Mouse (Mus musculus) CD4-positive, CD25-positive, alpha-beta regulatory T cell, adult 4 months (primary cell): ENCODE results near the gene Pard3. TPM values are rescaled to one million over a fixed set of nuclear protein-coding genes. Genes with fewer than 3 reads are reported as not detected.

Experiments
- ATAC-seq: one replicate; pipeline ENCODE4 v1.8.0; 2017
- polyA plus RNA-seq, 2 experiments: library from polyadenylated mRNA; unstranded; fragments of 100-300 nt; shearing (Covaris generic); gene quantifications; one replicate each; pipeline ENCODE4 v1.2.1; 2017

Gene Pard3
- polyA plus RNA-seq, 2 experiments from 2014 or later: 0.75 TPM; not detected in 1

DNA sequence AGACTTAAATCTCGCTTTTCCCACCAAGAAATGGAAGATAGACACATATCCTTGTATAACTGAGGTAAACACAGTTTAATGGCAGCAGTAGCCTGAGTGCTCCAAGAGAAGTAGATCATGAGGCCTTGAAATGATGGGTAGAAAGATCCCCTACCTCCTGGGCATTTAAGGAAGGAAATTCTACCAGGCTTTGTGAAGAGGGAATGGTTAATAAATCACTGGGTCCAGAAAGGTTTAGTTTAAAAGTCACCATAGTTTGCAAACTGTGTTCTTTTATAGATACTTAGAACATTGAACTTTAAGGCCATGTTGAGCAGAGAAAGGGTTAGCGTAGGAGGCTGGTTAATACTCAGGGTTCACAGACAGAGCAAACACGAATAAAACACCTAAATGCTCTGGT lies 187.8 kb downstream of the Pard3 start:
- no peak for ATAC-seq

DNA sequence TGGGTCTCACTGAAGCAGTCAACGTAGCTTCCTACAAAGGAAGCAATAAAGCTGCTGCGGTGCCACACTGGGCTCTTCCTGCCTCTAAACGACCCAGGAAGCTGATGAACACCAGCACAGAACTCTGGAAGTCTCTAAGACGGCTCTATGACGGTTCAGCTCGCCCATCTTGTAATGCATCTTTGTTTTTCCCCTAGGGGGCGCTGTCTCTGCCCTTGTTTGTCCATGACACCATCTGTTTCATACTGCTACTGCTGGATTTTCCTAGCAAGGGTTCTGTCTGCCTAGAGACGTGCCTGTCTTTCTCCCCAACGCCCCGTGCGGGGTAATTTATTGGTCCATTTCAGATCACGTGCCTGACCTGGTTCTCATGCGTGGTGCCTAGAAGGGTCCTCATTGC lies 188.3 kb downstream of the Pard3 start:
- no peak for ATAC-seq

DNA sequence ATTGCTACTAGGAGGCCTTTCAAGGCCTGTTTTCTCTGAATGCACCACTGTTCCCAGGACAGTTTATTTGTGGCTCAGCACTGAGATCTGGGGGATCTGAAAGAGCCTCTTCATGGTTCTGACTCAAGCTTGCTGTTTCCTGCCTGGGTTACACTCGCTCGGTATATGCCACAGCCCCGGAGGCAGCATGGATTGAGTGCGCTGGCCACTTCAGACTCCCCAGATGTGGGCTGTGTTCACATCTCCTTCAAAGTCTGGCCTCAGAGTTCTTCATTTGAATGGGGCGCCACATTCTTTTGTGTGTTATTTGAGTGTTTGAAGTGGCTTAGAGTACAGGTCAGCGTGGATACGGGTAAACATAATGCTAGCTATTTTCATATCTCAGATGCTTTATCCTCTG lies 190.9 kb downstream of the Pard3 start:
- ATAC-seq: no peak

DNA sequence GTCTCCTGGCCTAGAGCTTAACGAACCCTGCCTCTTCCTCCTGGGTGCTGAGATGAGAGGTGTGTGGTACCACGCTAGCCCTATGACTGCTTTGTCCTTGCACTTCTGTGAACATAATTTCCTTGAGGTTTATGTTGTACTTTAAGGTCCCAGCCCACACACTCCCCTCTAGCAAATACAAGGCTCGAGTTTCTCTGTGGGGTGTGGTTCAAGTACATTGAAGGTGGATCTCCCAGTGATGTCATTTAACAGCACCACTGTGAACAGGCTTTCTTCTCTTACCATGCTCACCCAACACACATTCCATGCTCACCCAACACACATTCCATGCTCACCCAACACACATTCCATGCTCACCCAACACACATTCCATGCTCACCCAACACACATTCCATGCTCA lies 193.4 kb downstream of the Pard3 start:
- no peak for ATAC-seq

DNA sequence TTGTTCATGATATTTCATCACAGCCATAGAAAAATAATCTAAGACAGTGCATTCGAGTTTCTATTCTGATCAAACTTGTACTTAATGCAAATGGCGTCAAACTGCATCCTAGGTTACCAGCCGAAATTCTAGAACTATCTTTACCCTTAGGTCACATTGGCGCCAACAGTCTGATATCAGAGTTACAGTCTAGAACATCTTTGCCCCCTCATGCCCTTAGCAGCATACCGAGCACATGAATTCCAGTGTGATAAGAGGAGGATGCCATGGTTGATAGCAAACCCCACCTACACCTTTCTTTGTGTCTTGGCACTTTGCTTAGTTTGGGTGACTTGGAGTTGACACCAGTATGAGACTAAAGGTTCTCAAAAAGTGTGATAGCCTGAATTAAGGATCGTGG lies 197.4 kb downstream of the Pard3 start:
- ATAC-seq: no peak

DNA sequence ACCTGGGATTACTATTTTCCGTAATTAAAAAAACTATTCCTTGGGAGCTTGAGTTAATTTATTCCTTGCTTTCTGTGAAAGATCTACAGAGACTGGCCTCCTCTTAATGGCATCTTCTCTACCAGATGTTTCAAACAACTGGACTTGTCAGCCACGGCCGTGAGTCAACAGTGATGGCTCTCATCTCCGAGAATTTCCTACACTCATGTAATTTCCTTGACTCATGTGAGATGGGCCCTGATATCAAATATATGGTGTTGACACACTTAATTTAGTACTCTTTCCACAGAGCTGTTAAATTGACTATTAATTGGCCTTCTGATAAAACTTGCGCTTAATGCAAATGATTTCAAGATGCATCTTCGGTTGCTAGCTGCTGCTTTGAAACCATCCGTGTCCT lies 198.3 kb downstream of the Pard3 start:
- no peak for ATAC-seq

DNA sequence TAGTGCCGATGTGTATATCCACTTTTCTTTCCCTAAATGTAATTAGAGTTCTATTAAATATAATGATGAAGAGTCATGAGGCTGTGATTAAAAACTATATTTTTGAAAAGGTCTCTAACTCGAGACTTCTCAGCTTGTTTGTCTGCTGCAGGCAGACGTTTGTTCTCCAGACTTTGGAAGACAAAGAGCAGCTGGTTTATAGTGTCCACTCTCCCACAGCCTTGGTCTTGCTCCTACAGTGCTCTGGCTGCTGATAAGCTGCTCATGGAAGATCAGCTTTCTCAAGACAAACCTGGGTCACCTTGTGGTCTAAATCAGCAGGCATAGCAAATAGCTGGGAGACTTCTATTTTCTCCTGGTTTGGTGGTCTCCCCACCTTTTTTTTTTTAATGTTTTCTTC lies 198.7 kb downstream of the Pard3 start:
- no peak for ATAC-seq

DNA sequence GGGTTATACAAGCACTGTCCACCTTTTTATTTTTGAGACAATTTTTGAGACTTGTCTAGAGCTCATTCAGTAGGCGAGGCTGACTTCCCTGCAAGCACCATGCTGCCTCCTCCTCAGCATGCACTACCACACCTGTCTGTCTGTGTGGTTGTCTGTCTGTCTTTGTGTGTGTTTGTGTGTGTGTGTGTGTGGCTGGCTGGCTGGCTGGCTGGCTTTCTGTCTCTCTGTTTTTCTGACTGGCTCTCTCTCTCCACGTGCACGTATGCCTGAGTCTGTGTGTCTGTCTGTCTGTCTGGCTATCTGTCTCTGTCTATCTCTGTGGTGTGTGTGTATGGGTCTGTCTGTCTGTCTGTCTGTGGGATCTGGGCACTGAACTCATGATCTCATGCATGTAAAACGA lies 199.2 kb downstream of the Pard3 start:
- no peak for ATAC-seq

DNA sequence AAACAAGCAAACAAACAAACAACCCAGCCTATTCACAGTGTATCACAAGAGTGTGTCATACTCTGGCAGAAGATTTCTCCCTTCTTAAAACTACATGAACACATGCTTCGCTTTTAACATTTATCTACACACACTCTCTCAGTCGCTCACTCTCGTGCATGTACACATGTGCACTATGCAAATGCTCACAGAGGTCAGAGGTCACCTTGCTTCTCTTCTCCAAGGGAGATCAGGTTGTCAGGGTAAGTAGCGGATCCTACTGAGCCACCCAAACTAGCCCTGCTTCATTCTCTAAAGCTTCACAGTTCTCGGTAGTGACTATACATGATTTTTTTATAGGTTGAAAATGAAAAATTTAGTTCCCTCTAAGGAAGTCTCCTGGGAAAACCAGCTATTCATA lies 199.8 kb downstream of the Pard3 start:
- no peak for ATAC-seq

DNA sequence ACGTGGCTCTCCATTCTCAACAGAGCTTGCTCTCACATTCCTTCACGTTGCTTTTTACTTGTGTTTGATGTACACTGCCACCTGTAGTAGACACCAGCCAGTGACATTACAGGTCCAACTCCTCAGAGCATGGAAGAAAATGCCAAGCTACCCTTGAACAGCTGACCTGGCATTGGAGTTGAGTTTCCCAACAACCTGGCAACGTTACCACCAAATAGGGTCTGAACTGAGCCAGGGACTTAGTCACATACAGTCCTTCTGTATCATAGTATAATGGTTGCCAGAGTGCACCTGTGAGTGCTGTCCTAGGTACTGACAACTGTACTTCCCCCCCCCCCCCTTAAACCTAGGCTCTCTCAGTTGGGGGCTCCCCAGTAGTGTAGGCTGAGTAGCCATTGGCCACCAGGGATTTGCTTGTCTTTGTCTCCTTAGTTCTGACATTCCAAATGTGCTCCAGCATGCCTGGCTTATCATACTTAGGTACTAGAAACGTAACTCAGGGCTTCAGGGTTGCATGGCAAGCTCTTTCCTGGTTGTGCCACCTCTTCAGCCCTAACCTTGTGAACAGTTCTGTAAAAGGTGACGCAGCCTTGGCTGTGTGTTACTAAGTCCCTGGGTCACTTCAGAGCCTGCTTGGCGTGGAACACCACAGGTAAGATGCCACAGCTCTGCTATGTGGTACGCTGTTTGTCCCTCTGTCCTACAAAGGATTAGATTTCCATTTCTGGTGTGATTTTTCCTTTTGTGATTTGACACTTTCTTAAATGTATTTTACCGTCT lies 201.2 kb downstream of the Pard3 start:
- no peak for ATAC-seq

DNA sequence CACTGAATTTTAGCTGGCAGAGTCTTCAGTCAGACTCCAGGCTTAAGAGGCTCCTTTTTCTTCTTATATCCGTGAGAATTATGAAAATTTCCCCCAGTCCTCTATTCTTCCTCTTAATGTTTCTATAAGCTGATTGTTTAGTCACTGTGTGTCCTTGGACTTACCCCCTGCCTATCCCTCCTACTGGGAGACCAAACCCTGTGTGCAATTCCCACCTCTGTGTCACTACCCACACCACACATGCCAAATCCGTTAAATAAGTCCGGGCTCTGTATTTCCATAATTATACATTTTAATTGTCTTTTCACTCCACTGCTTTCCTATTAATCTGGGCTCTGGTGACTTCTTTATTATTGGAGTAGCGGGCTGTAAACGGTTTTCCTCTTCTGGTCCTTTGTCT lies 203.1 kb downstream of the Pard3 start:
- ATAC-seq: no peak

DNA sequence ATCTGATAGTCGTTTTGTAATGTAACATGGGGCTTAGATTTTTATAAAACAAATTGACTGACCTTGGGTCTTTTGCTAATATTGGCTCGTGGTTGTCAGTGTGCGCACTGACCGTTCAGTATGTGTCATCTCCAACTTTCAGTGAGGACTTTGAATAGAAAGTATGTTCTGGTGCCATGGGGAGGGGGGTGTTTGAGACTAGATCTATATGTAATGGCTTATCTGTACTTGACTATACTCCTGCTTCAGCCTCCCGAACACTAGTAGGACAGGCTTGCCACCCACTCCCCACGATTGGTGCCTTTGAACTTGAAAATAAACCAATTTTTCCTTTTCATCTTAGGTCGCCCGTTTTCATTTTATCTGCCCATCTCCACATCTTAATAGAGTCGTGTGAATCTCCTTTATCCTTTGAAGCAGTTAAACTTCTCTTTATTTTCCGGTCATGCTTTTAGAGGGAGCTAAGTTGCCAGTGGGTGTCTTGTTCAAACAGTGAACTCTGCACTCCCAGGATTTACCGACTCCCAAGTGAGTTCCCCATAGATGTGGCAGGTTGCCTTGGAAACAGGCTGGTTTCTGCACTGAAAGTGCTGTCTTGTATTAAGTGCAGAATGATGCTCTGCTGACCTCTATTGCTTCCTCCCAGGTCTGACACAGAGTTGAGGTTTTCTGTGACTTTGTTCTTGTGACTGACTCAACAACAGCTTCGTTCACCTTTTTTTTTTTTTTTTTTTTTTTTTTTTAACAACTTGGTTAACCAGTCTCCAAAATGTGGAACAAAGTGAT lies 204.7 kb downstream of the Pard3 start:
- ATAC-seq: no peak

DNA sequence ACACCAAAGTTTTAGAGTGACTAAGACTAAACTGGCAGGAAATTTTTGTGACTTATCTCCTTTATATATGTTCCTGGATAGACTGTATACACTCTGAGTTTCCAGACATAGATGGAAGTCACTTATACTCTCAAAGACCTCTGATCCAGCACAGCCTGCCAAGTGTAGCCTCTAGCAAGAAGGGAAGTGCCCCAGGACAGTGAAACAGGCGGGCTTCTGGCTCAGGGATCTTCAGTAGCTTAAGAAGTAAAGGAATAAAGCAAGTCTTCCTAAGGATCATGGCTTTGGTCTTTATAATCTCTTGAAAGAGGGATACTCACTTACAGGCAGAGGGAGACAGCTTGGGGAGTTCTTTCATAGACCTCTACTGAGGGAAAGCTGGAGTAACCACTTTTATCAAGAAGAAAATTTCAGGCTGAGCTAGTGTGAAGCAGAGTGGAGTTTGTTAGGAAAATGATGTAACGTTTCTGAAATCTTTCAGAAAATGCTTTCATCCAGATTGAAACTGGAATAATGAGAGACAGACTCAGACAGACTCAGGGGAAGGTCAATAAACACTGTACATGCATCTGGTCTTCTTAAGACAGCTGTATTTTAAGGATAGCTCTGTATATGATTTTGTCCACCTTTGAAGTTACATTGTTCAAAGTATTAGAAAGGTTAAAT lies 205.5 kb downstream of the Pard3 start:
- no peak for ATAC-seq

DNA sequence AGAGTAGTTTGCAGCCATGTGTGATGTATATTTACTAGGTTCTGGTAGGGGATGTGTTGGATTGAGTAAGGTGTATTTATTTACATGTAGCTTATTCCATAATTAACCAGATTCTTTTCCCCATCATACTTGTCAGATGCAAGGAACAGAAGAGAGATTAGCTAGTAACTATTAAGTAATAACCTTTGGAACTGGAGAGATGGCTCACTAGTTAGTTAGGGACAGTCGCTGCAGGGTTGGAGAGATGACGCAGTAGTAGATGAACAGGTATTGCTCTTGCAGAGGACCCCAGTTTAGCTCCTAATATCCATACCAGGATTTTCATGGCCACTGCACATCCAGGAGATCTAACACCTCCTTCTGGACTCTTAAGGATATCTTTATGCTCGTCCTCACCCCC lies 207.5 kb downstream of the Pard3 start:
- ATAC-seq: no peak

DNA sequence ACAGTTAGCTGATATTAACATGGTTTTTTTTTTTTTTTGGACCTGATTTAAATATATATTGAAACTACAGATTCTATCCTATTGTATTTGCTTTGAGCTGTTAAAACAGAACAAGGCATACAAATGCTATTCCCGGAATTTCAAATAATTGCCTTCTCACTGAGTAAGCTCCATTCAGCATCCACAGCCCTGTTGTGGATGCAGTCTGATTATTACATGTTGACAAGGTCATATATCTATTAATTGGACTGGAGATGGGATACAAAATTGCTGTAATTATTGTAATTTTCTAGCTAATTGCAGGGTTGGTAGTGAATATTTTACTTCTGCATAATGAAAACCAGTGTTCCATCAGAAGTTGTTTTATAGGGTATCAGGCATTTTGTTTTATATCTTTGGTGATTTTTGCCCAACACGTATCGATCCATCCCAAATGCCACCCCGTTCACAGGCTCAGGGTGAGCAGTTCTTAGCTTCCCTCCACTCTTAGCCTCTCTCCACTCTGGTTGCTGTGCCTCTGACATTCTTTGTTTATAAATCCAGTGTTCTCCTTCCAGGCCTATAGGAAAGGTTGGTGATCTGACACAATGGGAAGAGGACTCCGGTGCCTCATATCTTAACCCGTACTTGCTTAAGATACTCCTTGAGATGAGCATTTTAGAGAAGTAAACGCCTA lies 216.7 kb downstream of the Pard3 start:
- ATAC-seq: no peak

DNA sequence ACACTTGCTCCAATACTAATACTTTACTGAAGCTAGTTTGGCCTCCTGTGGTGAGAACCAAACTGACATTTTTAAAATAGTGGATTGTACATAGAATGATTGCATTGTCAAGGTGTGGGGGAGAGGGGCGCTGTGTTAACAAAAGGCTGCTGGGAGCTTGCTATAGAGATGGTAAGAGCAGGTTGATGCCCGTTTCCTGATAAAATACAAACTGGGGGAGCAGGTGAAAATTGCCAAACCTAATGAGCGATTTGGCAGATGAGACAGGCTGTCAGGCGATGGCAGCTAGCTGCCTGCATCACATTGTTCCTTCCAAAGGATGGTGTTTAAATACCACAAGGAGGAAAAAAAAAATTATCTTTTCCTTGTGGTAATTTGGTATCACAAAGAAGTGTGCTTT lies 217.3 kb downstream of the Pard3 start:
- ATAC-seq: no peak

DNA sequence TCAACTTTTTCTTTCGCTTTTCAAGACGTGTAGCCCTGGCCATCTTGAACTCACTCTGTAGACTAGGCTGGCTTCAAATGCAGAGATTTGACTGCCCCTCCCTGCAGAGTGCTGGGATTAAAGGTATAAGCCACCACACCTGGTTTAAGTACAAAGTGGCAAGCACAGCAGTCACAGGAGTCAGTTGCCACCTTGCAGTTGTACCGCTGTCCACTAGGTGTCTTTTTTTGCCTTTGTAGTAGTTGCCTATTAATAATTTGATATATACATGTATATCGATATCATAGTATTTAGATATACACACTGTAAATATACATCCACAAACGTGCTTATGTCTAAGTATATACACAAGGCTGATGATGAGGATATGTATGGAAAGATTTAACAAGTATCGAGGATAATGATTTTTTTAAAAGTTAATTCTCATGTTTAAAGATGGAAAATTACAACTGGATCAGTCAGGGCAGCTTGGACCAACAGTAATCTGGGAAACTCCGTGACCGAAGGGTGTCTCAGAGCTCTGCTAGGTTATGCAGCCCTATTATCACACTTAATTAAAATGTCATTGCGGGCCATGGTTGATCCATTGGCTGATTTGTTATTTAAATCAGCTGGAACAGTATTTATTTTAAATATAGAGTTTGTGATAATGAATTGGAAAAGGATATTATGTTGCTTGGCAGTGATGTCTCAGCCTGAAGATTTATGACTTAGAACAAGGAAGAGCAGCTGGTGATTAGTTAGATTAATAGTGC lies 220.9 kb downstream of the Pard3 start:
- ATAC-seq: no peak

DNA sequence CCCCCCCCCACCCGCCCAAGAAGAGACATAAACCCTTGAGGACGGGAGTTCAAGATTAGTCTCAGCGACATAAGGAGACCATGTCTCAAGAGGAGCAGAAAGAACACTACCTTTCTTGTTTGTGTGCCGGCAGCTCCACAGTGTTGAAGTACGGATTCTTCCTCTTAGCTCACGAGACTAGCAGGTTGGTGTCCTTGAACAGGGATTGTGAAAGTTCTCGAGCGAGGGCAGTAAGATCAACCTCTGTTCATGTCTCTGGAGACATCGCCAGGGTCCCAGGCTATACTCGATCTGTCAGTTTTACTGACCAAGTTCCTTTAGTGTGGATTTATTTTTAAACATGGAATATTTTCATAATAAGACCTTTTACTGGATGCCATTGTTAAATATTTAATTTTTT lies 224.1 kb downstream of the Pard3 start:
- no peak for ATAC-seq

DNA sequence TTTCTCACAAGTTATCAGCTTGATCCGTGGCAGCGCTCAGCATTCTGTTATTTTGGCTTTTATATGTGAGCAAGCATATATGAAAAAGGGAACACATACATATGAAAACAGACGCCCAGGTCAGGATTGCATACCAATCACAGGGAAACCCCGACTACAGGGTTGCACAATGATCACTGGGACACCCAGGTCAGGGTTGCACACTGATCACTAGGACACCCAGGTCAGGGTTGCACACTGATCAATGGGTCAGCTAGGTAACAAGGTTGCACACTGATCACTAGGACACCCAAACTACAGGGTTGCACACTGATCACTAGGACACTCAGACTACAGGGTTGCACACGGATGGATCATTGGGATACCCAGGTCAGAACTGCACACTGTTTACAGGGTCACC lies 228.6 kb downstream of the Pard3 start:
- ATAC-seq: no peak

DNA sequence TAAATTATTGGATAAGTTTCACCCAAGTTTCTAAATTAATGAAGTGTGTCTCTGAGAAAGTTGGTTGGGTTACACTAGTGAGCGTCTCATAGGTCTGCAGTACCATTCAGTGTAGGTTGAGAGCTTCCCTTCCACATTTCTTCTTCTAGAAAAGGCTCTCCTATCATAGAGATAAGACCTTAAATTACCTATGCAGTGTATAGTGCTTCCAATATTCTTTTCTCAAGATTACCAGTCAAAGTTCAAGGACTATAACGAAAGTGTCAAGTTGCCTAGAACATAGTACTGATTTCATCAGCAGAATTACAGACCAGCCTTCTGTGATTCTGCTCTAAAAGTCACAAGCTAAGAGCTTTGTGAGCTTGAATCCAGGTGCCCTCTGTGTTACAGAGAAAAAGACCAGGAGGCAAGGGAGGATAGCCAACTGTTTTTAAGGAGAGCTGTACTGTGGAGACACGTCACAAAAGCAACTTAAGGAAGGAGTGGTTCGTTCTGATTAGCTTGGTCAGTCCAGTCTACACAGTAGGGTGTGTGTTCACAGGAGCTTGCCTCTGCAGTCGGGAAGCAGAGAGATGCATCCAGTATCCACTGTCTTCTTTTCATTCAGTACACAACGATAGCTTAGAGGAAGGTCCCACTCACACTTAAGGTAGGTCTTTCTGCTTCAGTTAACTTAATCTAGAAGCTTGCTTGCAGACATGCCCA lies 229.5 kb downstream of the Pard3 start:
- ATAC-seq: no peak

DNA sequence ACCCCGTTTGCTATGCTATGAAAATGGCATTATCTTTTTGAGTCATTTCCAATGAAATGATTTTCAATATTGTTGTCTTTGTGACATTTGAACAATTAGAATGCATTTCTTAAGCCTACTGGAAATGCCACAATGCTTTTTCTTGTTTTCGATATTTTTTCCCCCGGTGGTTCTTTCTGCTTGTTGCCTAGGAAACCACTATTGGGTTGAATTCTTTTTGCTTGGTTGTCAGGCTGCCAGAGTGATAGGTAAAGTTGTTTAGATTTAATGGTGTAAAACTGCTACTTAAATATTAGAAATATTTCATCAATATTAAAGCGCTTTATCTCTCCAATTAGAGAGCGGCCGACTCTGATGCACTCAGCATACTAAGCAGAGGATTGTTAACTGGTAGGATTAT lies 230.4 kb downstream of the Pard3 start:
- no peak for ATAC-seq

DNA sequence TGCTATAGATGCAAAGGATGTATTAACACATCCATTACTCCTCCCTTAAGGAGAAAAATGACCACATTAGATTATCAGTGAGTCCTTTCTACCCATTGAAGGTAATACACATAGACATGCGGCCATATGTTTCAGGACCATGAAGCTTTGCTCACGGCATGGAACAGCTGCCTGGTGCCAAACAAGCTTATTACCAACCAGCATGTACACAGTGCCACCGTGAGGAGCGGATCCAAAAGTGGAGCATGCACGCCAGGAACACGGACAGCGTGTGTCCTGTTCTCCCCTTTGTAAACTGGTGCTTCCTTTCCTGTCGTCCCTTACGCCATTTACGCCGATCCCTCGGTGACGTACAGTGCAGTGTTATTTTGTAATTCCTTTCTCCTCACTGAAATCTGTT lies 232.2 kb downstream of the Pard3 start:
- no peak for ATAC-seq
